Mouse (Mus musculus) neural tube, embryonic 13.5 days (tissue): ENCODE results near the gene Ahdc1. TPM values are rescaled to one million over a fixed set of nuclear protein-coding genes. Genes with fewer than 3 reads are reported as not detected.

ENCODE experiments used
- ATAC-seq: fragments of 200-750 bp; cut with Nextera tagmentation; 2 replicates; pipeline ENCODE4 v1.8.0; 2017; ENCODE audit warnings: low read depth, mild to moderate bottlenecking, moderate TSS enrichment, moderate library complexity
- H3K27ac ChIP-seq: fragments of 300-500 bp; sonication (generic); replicated peaks from 2 replicates; pipeline ENCODE4 v1.5.1; 2015; ENCODE audit warnings: moderate library complexity, mild to moderate bottlenecking, inconsistent platforms
- H3K27me3 ChIP-seq: fragments of 300-500 bp; sonication (generic); 2 replicates; pipeline ENCODE4 v1.6.1; 2015; ENCODE audit warnings: mild to moderate bottlenecking, inconsistent platforms
- H3K36me3 ChIP-seq: fragments of 300-500 bp; sonication (generic); 2 replicates; pipeline ENCODE4 v1.6.1; 2015; ENCODE audit warnings: mild to moderate bottlenecking, inconsistent platforms
- H3K4me1 ChIP-seq: fragments of 300-500 bp; sonication (generic); replicated peaks from 2 replicates; pipeline ENCODE4 v1.6.1; 2015; ENCODE audit warnings: inconsistent platforms
- H3K4me2 ChIP-seq: fragments of 300-500 bp; sonication (generic); 2 replicates; pipeline ENCODE4 v1.6.1; 2015; ENCODE audit warnings: inconsistent platforms, mild to moderate bottlenecking, moderate library complexity
- H3K4me3 ChIP-seq: fragments of 300-500 bp; sonication (generic); 2 replicates; pipeline ENCODE4 v1.5.1; 2015; ENCODE audit warnings: mild to moderate bottlenecking, inconsistent platforms
- H3K9ac ChIP-seq: fragments of 300-500 bp; sonication (generic); 2 replicates; pipeline ENCODE4 v1.6.1; 2015; ENCODE audit warnings: moderate library complexity, mild to moderate bottlenecking, inconsistent platforms
- H3K9me3 ChIP-seq: fragments of 300-500 bp; sonication (generic); 2 replicates; pipeline ENCODE4 v1.6.1; 2016; ENCODE audit warnings: inconsistent platforms
- WGBS: fragments of 180-500 bp; shearing (Covaris S2); methylation state at CpG from one replicate; pipeline ENCODE4 v1.1.7; 2015; 5-methylcytosine and 5-hydroxymethylcytosine counted together
- polyA plus RNA-seq: library from polyadenylated mRNA; unstranded; fragments of >200 nt; fragmentation: Nextera tagmentation; extraction: Ambion mirVana; gene quantifications from 2 replicates; pipeline ENCODE4 v1.2.1, GENCODE M21; 2015

Ahdc1 gene
- polyA plus RNA-seq, 1 experiment from 2014 or later = 9.4 TPM

- no peaks in the 10 kb centered on the region for H3K36me3 ChIP-seq
- no peak overlapping the region for H3K4me3 ChIP-seq
- peaks cover 63% of the 10 kb centered on the region for H3K4me1 ChIP-seq
- H3K9me3 ChIP-seq = no peaks in the 10 kb centered on the region
- WGBS = 31% methylated on average over 9 of the region's 9 CpGs
- no peak overlapping the region for H3K27ac ChIP-seq
- H3K4me2 ChIP-seq = no peak overlapping the region
- peak overlapping the region; percentile 43; the same call in 1 of the 2 replicates for H3K9ac ChIP-seq
- no peak for ATAC-seq
- peaks cover 30% of the 10 kb centered on the region for H3K27me3 ChIP-seq
Measured at GRCm38 (mm10) chr4:133037293-133037692, 26.2 kb downstream of the Ahdc1 start.

- no peak for ATAC-seq
- no peaks in the 10 kb centered on the region for H3K36me3 ChIP-seq
- H3K4me3 ChIP-seq = peak overlapping the region; percentile 53; the same call in 1 of the 2 replicates
- peaks cover 30% of the 10 kb centered on the region for H3K27me3 ChIP-seq
- H3K4me2 ChIP-seq = peak overlapping the region; percentile 100
- 25% methylated on average over 6 of the region's 6 CpGs for WGBS
- H3K4me1 ChIP-seq = peaks cover 68% of the 10 kb centered on the region
- no peak overlapping the region for H3K27ac ChIP-seq
- no peaks in the 10 kb centered on the region for H3K9me3 ChIP-seq
- no peak overlapping the region for H3K9ac ChIP-seq
Measured at GRCm38 (mm10) chr4:133037798-133038197, 26.7 kb downstream of the Ahdc1 start.

DNA sequence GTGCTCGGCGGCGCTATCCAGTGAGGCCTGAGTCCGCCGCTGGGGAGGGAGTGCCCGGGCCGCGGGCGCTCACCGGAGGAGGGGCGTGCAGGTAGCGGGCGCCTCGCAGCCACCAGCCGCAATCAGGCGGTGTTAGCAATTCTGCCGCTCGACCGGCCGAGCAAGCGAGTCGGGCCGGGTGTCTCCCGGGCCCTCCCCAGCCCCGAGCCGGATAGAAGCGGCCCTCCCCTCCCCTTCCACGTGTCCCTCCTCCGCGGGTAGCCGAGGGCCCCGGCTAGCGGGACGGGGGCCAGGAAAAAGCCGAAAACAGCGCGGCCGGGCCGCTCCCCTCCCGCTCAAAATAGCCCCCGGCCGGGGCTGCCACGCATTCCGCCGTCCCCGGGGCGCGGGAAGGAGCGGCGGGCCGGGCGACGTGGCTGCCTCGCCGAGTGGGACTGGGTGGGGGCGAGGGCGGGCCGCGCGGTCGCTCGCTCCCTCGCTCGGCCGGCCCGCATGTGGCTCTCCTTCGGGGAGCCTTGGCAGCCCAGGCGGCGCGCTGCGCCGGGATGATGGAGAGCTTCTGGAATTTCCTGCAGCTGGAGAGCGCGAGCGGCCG lies 27.6 kb downstream of the Ahdc1 start:
- peaks cover 30% of the 10 kb centered on the region for H3K27me3 ChIP-seq
- ATAC-seq = peak; percentile 12; the same call in 1 of the 2 replicates

DNA sequence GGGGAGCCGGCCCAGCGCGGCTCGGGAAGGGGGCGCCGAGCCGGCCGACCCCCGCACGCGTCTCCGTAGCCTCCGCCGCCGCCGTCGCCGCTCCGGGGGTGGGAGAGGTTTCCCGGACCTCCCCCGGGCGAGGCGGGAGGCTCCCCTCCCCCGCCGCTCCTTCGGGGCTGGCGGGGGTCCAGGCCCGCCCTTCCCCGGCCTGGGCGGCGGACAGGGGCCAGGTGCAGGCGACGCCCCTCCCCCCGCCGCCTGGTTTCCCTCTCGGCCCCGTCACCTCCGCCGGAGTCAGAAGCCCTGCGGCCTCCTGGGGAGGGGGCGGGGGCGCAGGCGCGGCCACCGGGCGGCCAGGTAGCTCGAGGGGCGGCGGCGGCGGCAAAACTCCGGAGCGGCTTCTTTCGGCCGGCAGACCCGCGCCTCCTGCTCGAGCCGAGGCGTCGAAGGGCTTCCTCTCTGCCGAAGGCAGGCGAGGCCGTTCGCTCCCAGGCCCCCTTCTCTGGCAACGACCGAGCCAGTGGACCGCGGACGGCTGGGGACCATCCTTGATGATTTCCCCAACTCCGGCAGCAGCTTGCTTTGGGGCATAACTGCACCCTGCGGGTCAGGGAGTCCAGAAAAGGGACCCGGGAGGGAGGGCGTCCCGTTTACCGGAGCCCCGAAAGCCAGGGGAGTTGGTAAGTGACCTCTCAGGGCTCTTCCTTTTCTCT lies 28.2 kb downstream of the Ahdc1 start:
- under 1% methylated on average over 75 of the region's 77 CpGs for WGBS

More for the DNA sequence above, 27.6 kb downstream of the Ahdc1 start:
- H3K36me3 ChIP-seq = no peaks in the 10 kb centered on the region
- no peaks in the 10 kb centered on the region for H3K9me3 ChIP-seq
- H3K4me1 ChIP-seq = peaks cover 77% of the 10 kb centered on the region
- peak overlapping the region; percentile 82 for H3K9ac ChIP-seq
- H3K27ac ChIP-seq = peak overlapping the region; percentile 70
- peak overlapping the region; percentile 100 for H3K4me2 ChIP-seq
- WGBS = under 1% methylated on average over 67 of the region's 76 CpGs
- peak overlapping the region; percentile 53 for H3K4me3 ChIP-seq

GRCm38 (mm10) chr4:133039832-133040231 lies 28.8 kb downstream of the Ahdc1 start:
- Histone ChIP-seq H3K4me3 (peak overlapping the region; percentile 53), H3K9ac (peak overlapping the region; percentile 82), H3K27ac (no peak overlapping the region)

More for the DNA sequence above, 28.2 kb downstream of the Ahdc1 start:
- Histone ChIP-seq H3K9me3 (no peaks in the 10 kb centered on the region), H3K9ac (peak overlapping the region; percentile 82), H3K4me3 (peak overlapping the region; percentile 53), H3K36me3 (no peaks in the 10 kb centered on the region), H3K4me2 (peak overlapping the region; percentile 100), H3K27me3 (peaks cover 30% of the 10 kb centered on the region), H3K4me1 (peaks cover 83% of the 10 kb centered on the region), H3K27ac (peak overlapping the region; percentile 70)
- no peak for ATAC-seq

DNA sequence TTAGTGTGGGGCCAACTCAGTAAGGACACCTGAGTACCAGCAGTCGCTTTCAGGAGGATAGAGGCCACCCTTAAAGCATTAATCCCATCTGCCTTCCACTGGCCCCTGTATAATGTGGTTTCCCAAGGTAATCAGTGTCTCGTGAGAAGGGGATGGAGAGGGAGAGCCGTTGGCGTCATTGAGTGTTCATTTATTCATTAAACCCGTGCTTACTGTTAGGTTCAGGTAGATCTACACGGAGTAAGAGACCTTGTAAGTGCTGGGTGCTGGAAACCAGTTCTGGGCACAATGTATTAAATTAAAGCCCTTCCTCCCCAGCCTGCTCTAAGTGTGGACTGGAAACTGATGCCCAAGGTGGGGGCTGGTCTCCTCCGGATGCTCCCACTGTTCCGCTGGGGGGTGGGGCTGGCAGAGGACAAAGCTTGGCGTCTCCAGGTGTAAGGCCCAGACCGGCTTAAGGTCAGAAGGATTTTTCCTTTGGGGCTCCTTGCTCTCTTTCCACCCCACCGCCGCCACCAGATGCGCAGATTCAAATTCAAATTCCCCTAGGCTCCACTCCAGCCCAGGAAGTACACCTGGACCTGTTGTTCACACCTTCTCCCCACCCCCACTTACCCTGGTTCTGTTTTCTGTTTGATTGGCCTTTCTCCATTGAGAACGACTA lies 29.3 kb downstream of the Ahdc1 start:
- Histone ChIP-seq H3K9me3 (no peaks in the 10 kb centered on the region), H3K27me3 (peaks cover 30% of the 10 kb centered on the region), H3K4me1 (peaks cover 90% of the 10 kb centered on the region), H3K27ac (no peak overlapping the region), H3K4me2 (peak overlapping the region; percentile 100), H3K4me3 (peak overlapping the region; percentile 53), H3K36me3 (no peaks in the 10 kb centered on the region), H3K9ac (peak overlapping the region; percentile 82)
- no peak for ATAC-seq
- 39% methylated on average over 14 of the region's 14 CpGs for WGBS

More at GRCm38 (mm10) chr4:133039832-133040231, 28.8 kb downstream of the Ahdc1 start:
- Histone ChIP-seq H3K4me1 (peaks cover 89% of the 10 kb centered on the region), H3K4me2 (peak overlapping the region; percentile 100), H3K27me3 (peaks cover 30% of the 10 kb centered on the region), H3K36me3 (no peaks in the 10 kb centered on the region), H3K9me3 (no peaks in the 10 kb centered on the region)
- no peak for ATAC-seq
- 9% methylated on average over 18 of the region's 18 CpGs for whole genome bisulfite sequencing

DNA sequence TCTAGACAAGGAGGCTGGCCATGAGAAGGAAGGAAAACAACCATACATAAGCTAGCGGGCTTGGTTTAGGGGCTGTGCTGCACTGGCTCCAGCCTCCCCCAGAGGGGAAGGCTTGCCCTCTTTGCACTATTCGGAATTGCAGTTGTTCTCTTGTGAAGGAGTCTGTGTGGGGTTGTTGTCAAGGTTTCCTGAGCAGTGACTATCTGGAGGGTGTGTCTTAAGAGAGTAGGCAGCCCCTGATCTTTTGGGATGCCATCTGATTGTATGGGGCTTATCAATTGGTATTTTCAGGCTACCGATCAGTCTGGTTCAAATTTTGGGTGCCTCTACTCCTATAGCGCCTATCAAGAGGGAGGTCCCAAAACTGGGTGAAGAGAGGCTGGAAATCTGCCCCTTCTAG lies 31.2 kb downstream of the Ahdc1 start:
- peak overlapping the region; percentile 53 for H3K4me2 ChIP-seq
- peak overlapping the region; percentile 19; the same call in 1 of the 2 replicates for H3K4me3 ChIP-seq

GRCm38 (mm10) chr4:133042651-133043635 lies 31.9 kb downstream of the Ahdc1 start:
- H3K27ac ChIP-seq = peak overlapping the region; percentile 93
- H3K27me3 ChIP-seq = peaks cover 10% of the 10 kb centered on the region; the same call in 1 of the 2 replicates
- WGBS = 3% methylated on average over 27 of the region's 28 CpGs
- peak overlapping the region; percentile 53 for H3K4me2 ChIP-seq
- no peaks in the 10 kb centered on the region for H3K36me3 ChIP-seq
- peak overlapping the region; percentile 19; the same call in 1 of the 2 replicates for H3K4me3 ChIP-seq
- ATAC-seq = peak; percentile 49
- no peaks in the 10 kb centered on the region for H3K9me3 ChIP-seq
- H3K4me1 ChIP-seq = peaks cover 100% of the 10 kb centered on the region
- H3K9ac ChIP-seq = peak overlapping the region; percentile 60

More for the DNA sequence above, 31.2 kb downstream of the Ahdc1 start:
- Histone ChIP-seq H3K27me3 (peaks cover 15% of the 10 kb centered on the region), H3K4me1 (peaks cover 100% of the 10 kb centered on the region), H3K27ac (peak overlapping the region; percentile 93), H3K36me3 (no peaks in the 10 kb centered on the region), H3K9me3 (no peaks in the 10 kb centered on the region), H3K9ac (peak overlapping the region; percentile 60)
- no peak for ATAC-seq
- WGBS = 21% methylated on average over 4 of the region's 4 CpGs

- Histone ChIP-seq H3K4me1 (peaks cover 100% of the 10 kb centered on the region), H3K9me3 (no peaks in the 10 kb centered on the region), H3K27ac (peak overlapping the region; percentile 93), H3K9ac (peak overlapping the region; percentile 60), H3K36me3 (no peaks in the 10 kb centered on the region), H3K4me2 (peak overlapping the region; percentile 53), H3K27me3 (0 out of 2 replicates have a peak, but pooled peaks cover 5% of the 10 kb centered on the region), H3K4me3 (no peak overlapping the region)
- 36% methylated on average over 6 of the region's 6 CpGs for WGBS
- no peak for ATAC-seq
Measured at GRCm38 (mm10) chr4:133043798-133044646, 33.0 kb downstream of the Ahdc1 start.

- peak overlapping the region; percentile 60 for H3K9ac ChIP-seq
- 28% methylated on average over 6 of the region's 6 CpGs for WGBS
- peaks cover 100% of the 10 kb centered on the region for H3K4me1 ChIP-seq
- ATAC-seq = no peak
- H3K36me3 ChIP-seq = no peaks in the 10 kb centered on the region
- H3K27me3 ChIP-seq = 0 out of 2 replicates have a peak, but pooled peaks cover 5% of the 10 kb centered on the region
- no peak overlapping the region for H3K4me3 ChIP-seq
- H3K9me3 ChIP-seq = no peaks in the 10 kb centered on the region
- H3K27ac ChIP-seq = 0 out of 2 replicates have a peak overlapping the region, but pooled peaks have one; percentile 93
- 0 out of 2 replicates have a peak overlapping the region, but pooled peaks have one; percentile 1 for H3K4me2 ChIP-seq
Measured at GRCm38 (mm10) chr4:133044647-133045094, 33.6 kb downstream of the Ahdc1 start.
